Mouse (Mus musculus) forebrain, embryonic 16.5 days (tissue): Measurements from ENCODE around the gene Apol10b. TPM values are rescaled to one million over a fixed set of nuclear protein-coding genes. Genes with fewer than 3 reads are reported as not detected.

Source experiments
- polyA plus RNA-seq: library from polyadenylated mRNA; unstranded; fragments of >200 nt; fragmentation: Nextera tagmentation; extraction: Ambion mirVana; gene quantifications from 2 replicates; pipeline ENCODE4 v1.2.1, GENCODE M21; 2015

The Apol10b gene
- polyA plus RNA-seq, 1 experiment from 2014 or later, result not detected

Other genes with a start within 250 kb of the Apol10b start
- gene Apol7a, start 197.0 kb downstream of the Apol10b start, polyA plus RNA-seq, result not detected in 2 replicates
- 0.09 TPM in 1 of 2 replicates, not detected in the other for gene Apol9a, start 185.0 kb downstream of the Apol10b start, polyA plus RNA-seq
- gene Apol7b, start 148.6 kb downstream of the Apol10b start, polyA plus RNA-seq, result not detected in 2 replicates
- gene Apol10a, start 119.1 kb downstream of the Apol10b start, polyA plus RNA-seq, result not detected in 2 replicates
- gene Apol11a, start 87.9 kb downstream of the Apol10b start, polyA plus RNA-seq, result not detected in 2 replicates
- not detected in 2 replicates for gene Apol7c, start 62.8 kb downstream of the Apol10b start, polyA plus RNA-seq
- gene 1700025B11Rik, start 34.2 kb downstream of the Apol10b start, polyA plus RNA-seq, result not detected in 2 replicates
- not detected in 2 replicates for gene Gm36245, start 3.1 kb upstream of the Apol10b start, polyA plus RNA-seq
- gene Apol11b, start 47.2 kb upstream of the Apol10b start, polyA plus RNA-seq, result not detected in 2 replicates
- gene Apol7e, start 102.7 kb upstream of the Apol10b start, polyA plus RNA-seq, result not detected in 2 replicates
- gene Apol9b, start 132.9 kb upstream of the Apol10b start, polyA plus RNA-seq, result not detected in 2 replicates
- gene Apol8, start 160.9 kb upstream of the Apol10b start, polyA plus RNA-seq, result 0.22 TPM in 1 of 2 replicates, not detected in the other
- 12.2 and 13.6 TPM in 2 replicates for gene Myh9, start 246.1 kb upstream of the Apol10b start, polyA plus RNA-seq